Mouse (Mus musculus) heart, embryonic 16.5 days (tissue): ENCODE measurements around the gene Olfr522. TPM values are rescaled to one million over a fixed set of nuclear protein-coding genes. Genes with fewer than 3 reads are reported as not detected.

Experiments used
- ATAC-seq: fragments of 200-750 bp; cut with Nextera tagmentation; replicated peaks from 2 replicates; pipeline ENCODE4 v1.8.0; 2017; ENCODE audit warnings: moderate number of reproducible peaks; ENCODE audit not compliant: insufficient read depth, low FRiP score; ENCODE audit errors: extremely low read depth
- H3K27ac ChIP-seq: fragments of 300-500 bp; sonication (generic); 2 replicates; pipeline ENCODE4 v1.5.1; 2014; ENCODE audit warnings: mild to moderate bottlenecking, low read length, control low read depth, moderate library complexity
- H3K27me3 ChIP-seq: fragments of 300-500 bp; sonication (generic); 2 replicates; pipeline ENCODE4 v1.6.1; 2014; ENCODE audit warnings: low read length, mixed read lengths; ENCODE audit not compliant: control insufficient read depth, insufficient read depth
- H3K36me3 ChIP-seq: fragments of 300-500 bp; sonication (generic); 2 replicates; pipeline ENCODE4 v1.6.1; 2014; ENCODE audit not compliant: control insufficient read depth, insufficient read depth
- H3K4me1 ChIP-seq: fragments of 300-500 bp; sonication (generic); 2 replicates; pipeline ENCODE4 v1.6.1; 2014; ENCODE audit warnings: low read length, mixed read lengths; ENCODE audit not compliant: control insufficient read depth, insufficient read depth
- H3K4me2 ChIP-seq: fragments of 300-500 bp; sonication (generic); 2 replicates; pipeline ENCODE4 v1.6.1; 2014; ENCODE audit warnings: low read depth, mild to moderate bottlenecking, control low read depth, low read length
- H3K4me3 ChIP-seq: fragments of 300-500 bp; sonication (generic); 2 replicates; pipeline ENCODE4 v1.5.1; 2014; ENCODE audit warnings: mild to moderate bottlenecking, control low read depth, low read length
- H3K9ac ChIP-seq: fragments of 300-500 bp; sonication (generic); 2 replicates; pipeline ENCODE4 v1.6.1; 2014; ENCODE audit warnings: low read length, control low read depth
- H3K9me3 ChIP-seq: fragments of 300-500 bp; sonication (generic); replicated peaks from 2 replicates; pipeline ENCODE4 v1.6.1; 2016; ENCODE audit warnings: low read length; ENCODE audit not compliant: control insufficient read depth
- WGBS: fragments of 180-500 bp; shearing (Covaris S2); extraction: QIAGEN DNeasy Blood & Tissue Kit; methylation state at CpG from one replicate; pipeline ENCODE4 v1.1.7; 2014; 5-methylcytosine and 5-hydroxymethylcytosine counted together
- polyA plus RNA-seq: library from polyadenylated mRNA; unstranded; fragments of >200 nt; fragmentation: Nextera tagmentation; extraction: Ambion mirVana; gene quantifications from 2 replicates; pipeline ENCODE4 v1.2.1, GENCODE M21; 2015

Gene Olfr522
- polyA plus RNA-seq, 1 experiment from 2014 or later: not detected

- WGBS: 65% methylated on average over 3 of the region's 3 CpGs
Observed at GRCm38 (mm10) chr7:140111943-140112342, 52.6 kb downstream of the Olfr522 start.

More at GRCm38 (mm10) chr7:140111943-140112342, 52.6 kb downstream of the Olfr522 start:
- Histone ChIP-seq H3K4me2 (no peak overlapping the region), H3K36me3 (peaks cover 52% of the 10 kb centered on the region), H3K9ac (no peak overlapping the region), H3K27ac (no peak overlapping the region), H3K27me3 (no peaks in the 10 kb centered on the region), H3K4me3 (no peak overlapping the region), H3K4me1 (0 out of 2 replicates have a peak, but pooled peaks cover 3% of the 10 kb centered on the region), H3K9me3 (no peaks in the 10 kb centered on the region)
- no peak for ATAC-seq

Other genes starting within 250 kb of the Olfr522 start
- 0.71 and 2.0 TPM in 2 replicates for gene Utf1, start 221.0 kb downstream of the Olfr522 start, polyA plus RNA-seq
- gene 6430531B16Rik, start 186.0 kb downstream of the Olfr522 start, polyA plus RNA-seq: 0.66 and 0.69 TPM in 2 replicates
- gene Adam8, start 172.2 kb downstream of the Olfr522 start, polyA plus RNA-seq: 1.7 and 2.8 TPM in 2 replicates
- gene Zfp511, start 128.4 kb downstream of the Olfr522 start, polyA plus RNA-seq: 32.1 and 36.5 TPM in 2 replicates
- gene Tubgcp2, start 128.1 kb downstream of the Olfr522 start, polyA plus RNA-seq: 34.6 and 39.9 TPM in 2 replicates
- gene Msx3, start 115.7 kb downstream of the Olfr522 start, polyA plus RNA-seq: not detected in 2 replicates
- 0.47 and 0.66 TPM in 2 replicates for gene Caly, start 82.2 kb downstream of the Olfr522 start, polyA plus RNA-seq
- gene Prap1, start 71.4 kb downstream of the Olfr522 start, polyA plus RNA-seq: 2.3 TPM in 1 of 2 replicates, not detected in the other
- gene Fuom, start 62.3 kb downstream of the Olfr522 start, polyA plus RNA-seq: 93.9 and 103 TPM in 2 replicates
- 9.5 and 12.9 TPM in 2 replicates for gene Paox, start 49.0 kb downstream of the Olfr522 start, polyA plus RNA-seq
- 244 and 266 TPM in 2 replicates for gene Echs1, start 48.3 kb downstream of the Olfr522 start, polyA plus RNA-seq
- 34.1 and 36.8 TPM in 2 replicates for gene Mtg1, start 27.2 kb downstream of the Olfr522 start, polyA plus RNA-seq
- gene Sprn, start 9.9 kb downstream of the Olfr522 start, polyA plus RNA-seq: 0.09 and 0.12 TPM in 2 replicates
- gene Olfr523, start 8.5 kb upstream of the Olfr522 start, polyA plus RNA-seq: not detected in 2 replicates
- gene Olfr524, start 41.2 kb upstream of the Olfr522 start, polyA plus RNA-seq: 0.27 and 0.43 TPM in 2 replicates
- 5.2 and 10.4 TPM in 2 replicates for gene Cd163l1, start 53.5 kb upstream of the Olfr522 start, polyA plus RNA-seq
- gene 5830411N06Rik, start 82.5 kb upstream of the Olfr522 start, polyA plus RNA-seq: 0.31 and 1.4 TPM in 2 replicates
- gene Olfr525, start 156.1 kb upstream of the Olfr522 start, polyA plus RNA-seq: not detected in 2 replicates
- not detected in 2 replicates for gene Olfr527, start 169.3 kb upstream of the Olfr522 start, polyA plus RNA-seq
- not detected in 2 replicates for gene Olfr60, start 196.9 kb upstream of the Olfr522 start, polyA plus RNA-seq
- gene Olfr530, start 211.6 kb upstream of the Olfr522 start, polyA plus RNA-seq: not detected in 2 replicates
- gene Olfr531, start 238.2 kb upstream of the Olfr522 start, polyA plus RNA-seq: not detected in 2 replicates